Mouse (Mus musculus) lung, adult 2 months (tissue): ENCODE measurements around the gene Pla2g2c. TPM values are rescaled to one million over a fixed set of nuclear protein-coding genes. Genes with fewer than 3 reads are reported as not detected.

ENCODE experiments used
- DNase-seq: peaks from one replicate; pipeline ENCODE4 v3.0.0; 2022
- H3K4me1 ChIP-seq: fragments of 200-500 bp; 2 replicates; pipeline ENCODE4 v1.6.1; 2011; ENCODE audit warnings: low read length; ENCODE audit not compliant: control insufficient read depth, insufficient read depth
- H3K4me3 ChIP-seq: fragments of 200-500 bp; replicated peaks from 2 replicates; pipeline ENCODE3; 2011; ENCODE audit warnings: low read depth, mild to moderate bottlenecking, control low read depth, low read length; ENCODE audit errors: extremely low read depth
- CTCF ChIP-seq: fragments of 200-500 bp; IDR thresholded peaks from 2 replicates; pipeline ENCODE4 v1.5.1; 2011; ENCODE audit warnings: mild to moderate bottlenecking, low read length, control low read depth; ENCODE audit not compliant: insufficient read depth
- POLR2A ChIP-seq: fragments of 200-500 bp; IDR thresholded peaks from 2 replicates; pipeline ENCODE4 v1.6.1; 2011; ENCODE audit warnings: low read depth, mild to moderate bottlenecking, control low read depth, low read length, borderline replicate concordance; ENCODE audit errors: extremely low read depth
- WGBS: fragments of 180-500 bp; shearing (Covaris S2); methylation state at CpG from one replicate; pipeline ENCODE4 v1.1.7; 2018; 5-methylcytosine and 5-hydroxymethylcytosine counted together
- polyA plus RNA-seq: library from polyadenylated mRNA; depleted of rRNA; stranded (reverse); fragments of >200 nt; gene quantifications from 2 replicates; pipeline ENCODE4 v1.2.3, GENCODE M21; 2012; rRNA removed

The Pla2g2c gene
- 0.69 and 0.93 TPM in 2 replicates for polyA plus RNA-seq

DNA sequence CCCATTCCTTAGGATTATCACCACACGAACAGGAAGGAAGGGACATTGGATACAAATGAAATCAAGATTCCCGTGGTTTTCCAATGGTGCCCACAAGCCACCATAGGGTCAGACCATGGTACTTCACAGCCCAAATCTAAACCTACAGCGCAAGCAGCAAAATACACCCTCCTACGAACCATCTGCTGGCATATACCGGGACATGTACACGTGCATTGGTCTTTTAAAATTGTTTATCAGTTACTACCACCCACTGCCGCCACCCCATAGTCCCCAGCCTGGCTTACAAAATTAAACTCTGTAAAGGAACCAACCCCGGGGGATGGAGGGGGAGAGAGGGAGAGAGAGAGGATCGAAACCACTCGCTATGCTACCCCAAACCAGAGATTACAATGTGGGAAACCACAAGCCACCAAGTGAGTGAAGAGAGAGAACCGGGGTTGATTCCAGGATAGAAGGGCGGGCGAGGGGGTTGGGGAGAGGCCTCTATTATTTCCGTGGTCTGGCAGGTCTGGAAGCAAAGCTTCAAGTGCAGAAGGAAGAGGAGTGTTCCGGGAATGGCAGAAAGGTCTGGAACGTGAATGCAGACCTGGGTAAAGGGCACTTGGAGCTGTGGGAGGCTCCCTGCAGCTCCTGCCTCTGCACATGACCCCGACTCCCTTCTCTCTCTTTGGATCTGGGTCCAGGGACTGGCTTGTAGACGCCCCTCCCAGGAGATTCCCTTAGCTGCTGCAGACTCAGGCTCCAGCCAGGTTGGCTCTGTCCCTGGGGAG is at the start of gene Pla2g2c:
TSS of gene Pla2g2c (plus strand) at position 439 of the 773 bp plus-strand sequence.
- TF ChIP-seq CTCF (no peak), POLR2A (no peak)
- peak within 1 kb of the TSS; percentile 31 for H3K4me3 ChIP-seq
- H3K4me1 ChIP-seq, result peaks cover 7% of the 10 kb centered on the region
- WGBS, result 20% methylated on average over 18 of the region's 18 CpGs
- DNase-seq, result no peak

GRCm38 (mm10) chr4:138676480-138676879 is 48.1 kb upstream of the Pla2g2c start:
- no peak for DNase-seq
- Histone ChIP-seq H3K4me1 (no peaks in the 10 kb centered on the region), H3K4me3 (no peak overlapping the region)
- 14% methylated on average over 16 of the region's 16 CpGs for WGBS
- TF ChIP-seq CTCF (no peak), POLR2A (no peak)

- H3K4me1 ChIP-seq, result no peaks in the 10 kb centered on the region
- DNase-seq, result no peak
- WGBS, result 13% methylated on average over 16 of the region's 16 CpGs
- no peak overlapping the region for H3K4me3 ChIP-seq
- TF ChIP-seq POLR2A (no peak), CTCF (no peak)
These were observed 47.0 kb upstream of the Pla2g2c start for GRCm38 (mm10) chr4:138677579-138677978.

DNA sequence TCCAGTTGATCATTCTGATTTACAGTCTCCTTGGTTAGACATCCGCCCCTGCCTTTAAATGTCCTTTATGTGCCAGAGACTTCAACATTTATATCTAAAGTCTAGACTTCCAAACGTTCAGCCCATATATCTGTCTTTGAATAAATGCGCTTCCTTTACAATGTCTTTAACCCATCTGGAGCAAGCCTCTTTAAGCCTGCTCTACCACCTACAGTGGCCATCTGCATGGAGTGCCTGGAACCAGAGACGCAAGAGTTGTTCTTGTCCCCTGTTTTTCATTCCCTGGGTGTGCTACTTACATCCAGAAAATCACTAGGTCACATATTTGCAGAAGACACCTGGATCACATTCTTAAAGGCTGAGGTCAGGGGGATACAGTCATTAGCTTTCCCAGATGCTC is 44.5 kb upstream of the Pla2g2c start:
- TF ChIP-seq POLR2A, result no peak
- no peak for TF ChIP-seq CTCF
- DNase-seq, result no peak
- WGBS, result 66% methylated on average over 4 of the region's 4 CpGs
- no peaks in the 10 kb centered on the region for H3K4me1 ChIP-seq
- no peak overlapping the region for H3K4me3 ChIP-seq

DNA sequence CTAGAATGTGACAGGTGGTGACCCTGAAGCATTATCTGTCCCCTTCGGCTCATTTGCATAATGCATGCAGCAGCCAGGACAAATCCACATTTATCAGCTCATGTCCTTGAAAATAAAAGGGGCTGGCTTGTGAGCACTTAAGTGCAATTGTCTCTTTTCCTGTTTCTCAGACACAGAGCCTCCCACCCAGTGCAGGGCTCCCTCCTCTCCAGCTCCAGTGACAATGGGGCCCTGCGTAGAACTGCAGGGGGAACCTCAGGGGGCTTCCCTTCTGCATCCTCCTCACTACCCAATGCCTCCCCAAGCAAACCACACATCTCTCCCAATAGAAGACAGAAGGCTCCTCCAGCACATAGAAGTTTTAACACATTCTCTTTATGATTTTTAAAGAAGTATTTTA is 41.8 kb upstream of the Pla2g2c start:
- TF ChIP-seq CTCF (no peak), POLR2A (no peak)
- no peaks in the 10 kb centered on the region for H3K4me1 ChIP-seq
- 59% methylated on average over 2 of the region's 2 CpGs for WGBS
- DNase-seq, result no peak
- H3K4me3 ChIP-seq, result no peak overlapping the region

DNA sequence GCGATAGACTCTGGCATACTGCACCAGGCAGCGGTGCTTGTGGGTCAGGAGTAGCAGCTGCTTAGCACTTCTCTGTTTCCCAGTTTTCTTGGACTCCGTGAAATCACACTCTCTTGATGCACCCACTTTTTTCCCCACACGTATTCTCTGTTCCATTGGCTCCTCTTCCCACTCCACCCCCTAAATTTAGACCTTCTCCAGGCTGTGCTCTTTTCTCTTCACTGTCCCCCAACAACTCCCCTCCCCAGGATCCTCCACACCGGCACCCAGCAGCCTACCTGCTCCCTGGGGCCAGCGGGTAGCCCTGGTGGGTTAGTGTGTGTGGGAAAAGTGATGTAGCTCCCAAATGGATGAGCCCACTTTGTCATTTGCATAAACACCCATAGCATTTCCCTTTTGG is 38.8 kb upstream of the Pla2g2c start:
- 73% methylated on average over 6 of the region's 6 CpGs for WGBS
- H3K4me1 ChIP-seq, result no peaks in the 10 kb centered on the region
- TF ChIP-seq CTCF (no peak), POLR2A (no peak)
- no peak for DNase-seq
- no peak overlapping the region for H3K4me3 ChIP-seq

DNA sequence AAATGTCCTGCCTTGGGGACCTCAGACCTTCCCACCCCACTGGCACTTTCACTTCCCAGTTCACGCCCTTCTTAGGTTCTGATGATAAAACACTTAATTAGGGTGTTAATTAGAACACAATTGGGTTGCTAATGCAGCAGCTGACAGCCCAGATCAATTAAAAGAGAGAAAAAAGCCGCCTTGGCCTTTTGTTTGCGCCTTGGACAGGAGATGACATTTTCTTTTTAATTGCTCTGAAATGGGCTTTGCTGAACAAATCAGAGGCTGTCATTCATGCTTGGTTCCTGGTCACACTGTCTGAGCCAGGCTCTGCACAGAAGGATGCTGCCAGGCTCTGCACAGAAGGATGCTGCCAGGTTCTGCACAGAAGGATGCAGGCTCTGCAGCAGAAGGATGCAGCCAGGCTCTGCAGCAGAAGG is 35.5 kb upstream of the Pla2g2c start:
- TF ChIP-seq POLR2A, result no peak
- no peak for TF ChIP-seq CTCF
- Histone ChIP-seq H3K4me3 (no peak overlapping the region), H3K4me1 (no peaks in the 10 kb centered on the region)
- WGBS, result 21% methylated on average over 3 of the region's 3 CpGs
- DNase-seq, result no peak

GRCm38 (mm10) chr4:138690561-138690960 is 34.0 kb upstream of the Pla2g2c start:
- Histone ChIP-seq H3K4me1 (no peaks in the 10 kb centered on the region), H3K4me3 (no peak overlapping the region)
- TF ChIP-seq CTCF, result no peak
- TF ChIP-seq POLR2A, result no peak
- no peak for DNase-seq
- WGBS, result 5% methylated on average over 4 of the region's 4 CpGs

DNA sequence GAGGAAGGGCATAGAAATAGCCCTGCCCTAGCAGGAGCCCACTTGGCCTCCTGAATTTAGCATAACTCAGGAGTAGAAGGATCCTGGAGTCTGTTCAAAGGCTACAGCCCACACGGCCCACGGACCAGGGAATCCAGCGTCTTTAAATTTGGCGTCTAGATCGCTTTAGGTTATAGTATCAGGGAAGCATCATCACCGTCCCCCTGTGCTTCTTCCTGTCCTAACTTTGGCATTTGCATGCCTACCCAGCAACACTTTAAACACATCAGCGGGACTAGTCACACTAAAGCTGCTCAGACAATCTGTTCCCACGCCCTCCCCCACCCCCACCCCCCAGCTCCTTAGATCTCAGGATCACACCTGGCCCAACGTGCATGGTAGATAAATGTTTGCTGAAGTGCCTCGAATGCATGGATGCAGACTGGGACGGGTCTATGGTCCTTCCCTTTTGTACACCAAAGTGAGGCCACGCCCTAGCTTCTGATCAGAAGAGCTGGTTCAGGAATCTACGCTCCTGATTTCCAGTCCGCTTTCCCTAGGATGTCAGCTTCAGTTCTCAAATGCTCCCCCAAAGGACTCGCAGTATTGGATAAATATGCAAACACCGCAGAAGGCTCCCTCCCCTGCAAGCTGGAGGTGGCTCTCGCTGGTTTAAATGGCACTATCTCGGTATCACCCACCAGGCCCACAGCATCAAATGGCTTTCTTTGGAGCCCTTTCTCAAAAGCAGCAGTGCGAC is 33.0 kb upstream of the Pla2g2c start:
- no peak for TF ChIP-seq CTCF
- TF ChIP-seq POLR2A, result no peak
- H3K4me1 ChIP-seq, result no peaks in the 10 kb centered on the region
- WGBS, result 11% methylated on average over 19 of the region's 19 CpGs
- H3K4me3 ChIP-seq, result no peak overlapping the region
- no peak for DNase-seq
